Mouse (Mus musculus) heart, postnatal 0 days (tissue): ENCODE data around the gene Cd4. TPM values are rescaled to one million over a fixed set of nuclear protein-coding genes. Genes with fewer than 3 reads are reported as not detected.

Experiments
- ATAC-seq: fragments of 200-750 bp; cut with Nextera tagmentation; 2 replicates; pipeline ENCODE4 v1.8.0; 2017; ENCODE audit warnings: low read depth, moderate number of reproducible peaks, moderate library complexity; ENCODE audit not compliant: insufficient read depth
- DNase-seq: peaks from one replicate; pipeline ENCODE4 v3.0.0-alpha.2; 2016; ENCODE audit warnings: low spot score
- H3K27ac ChIP-seq: fragments of 300-500 bp; sonication (generic); 2 replicates; pipeline ENCODE4 v1.5.1; 2014; ENCODE audit warnings: low read depth, mild to moderate bottlenecking
- H3K27me3 ChIP-seq: fragments of 300-500 bp; sonication (generic); 2 replicates; pipeline ENCODE4 v1.6.1; 2014; ENCODE audit warnings: low read length, mixed read lengths; ENCODE audit not compliant: control insufficient read depth, insufficient read depth
- H3K36me3 ChIP-seq: fragments of 300-500 bp; sonication (generic); replicated peaks from 2 replicates; pipeline ENCODE4 v1.6.1; 2014; ENCODE audit warnings: low read length, mixed read lengths; ENCODE audit not compliant: control insufficient read depth, insufficient read depth
- H3K4me1 ChIP-seq: fragments of 300-500 bp; sonication (generic); 2 replicates; pipeline ENCODE4 v1.6.1; 2014; ENCODE audit warnings: antibody characterized with exemption; ENCODE audit not compliant: control insufficient read depth, insufficient read depth
- H3K4me2 ChIP-seq: fragments of 300-500 bp; sonication (generic); 2 replicates; pipeline ENCODE4 v1.6.1; 2014; ENCODE audit warnings: low read depth, mild to moderate bottlenecking, low read length, moderate library complexity
- H3K4me3 ChIP-seq: fragments of 300-500 bp; sonication (generic); 2 replicates; pipeline ENCODE4 v1.5.1; 2014; ENCODE audit warnings: low read depth, low read length
- H3K9ac ChIP-seq: fragments of 300-500 bp; sonication (generic); replicated peaks from 2 replicates; pipeline ENCODE4 v1.6.1; 2014; ENCODE audit warnings: low read depth, low read length, mixed read lengths
- H3K9me3 ChIP-seq: fragments of 300-500 bp; sonication (generic); replicated peaks from 2 replicates; pipeline ENCODE4 v1.6.1; 2016; ENCODE audit warnings: low read length; ENCODE audit not compliant: control insufficient read depth
- CTCF ChIP-seq: IDR thresholded peaks from 2 replicates; pipeline ENCODE4 v1.5.1; 2016; ENCODE audit warnings: antibody characterized with exemption, control low read depth, low read depth
- EP300 ChIP-seq: IDR thresholded peaks from 2 replicates; pipeline ENCODE4 v1.6.1; 2016; ENCODE audit warnings: antibody characterized with exemption, low read depth
- WGBS: fragments of 180-500 bp; shearing (Covaris S2); extraction: QIAGEN DNeasy Blood & Tissue Kit; methylation state at CpG from one replicate; pipeline ENCODE4 v1.1.7; 2014; 5-methylcytosine and 5-hydroxymethylcytosine counted together
- polyA plus RNA-seq: library from polyadenylated mRNA; unstranded; fragments of >200 nt; fragmentation: Nextera tagmentation; extraction: Ambion mirVana; gene quantifications from 2 replicates; pipeline ENCODE4 v1.2.1, GENCODE M21; 2015
- total RNA-seq: library from RNA; depleted of rRNA; stranded (reverse); fragments of >200 nt; gene quantifications from 2 replicates; pipeline ENCODE4 v1.2.3, GENCODE M21; 2014; ENCODE audit warnings: low replicate concordance

Gene Cd4
- total and polyA plus RNA-seq, 2 experiments from 2014 or later, result 0.10 TPM; not detected in 1

DNA sequence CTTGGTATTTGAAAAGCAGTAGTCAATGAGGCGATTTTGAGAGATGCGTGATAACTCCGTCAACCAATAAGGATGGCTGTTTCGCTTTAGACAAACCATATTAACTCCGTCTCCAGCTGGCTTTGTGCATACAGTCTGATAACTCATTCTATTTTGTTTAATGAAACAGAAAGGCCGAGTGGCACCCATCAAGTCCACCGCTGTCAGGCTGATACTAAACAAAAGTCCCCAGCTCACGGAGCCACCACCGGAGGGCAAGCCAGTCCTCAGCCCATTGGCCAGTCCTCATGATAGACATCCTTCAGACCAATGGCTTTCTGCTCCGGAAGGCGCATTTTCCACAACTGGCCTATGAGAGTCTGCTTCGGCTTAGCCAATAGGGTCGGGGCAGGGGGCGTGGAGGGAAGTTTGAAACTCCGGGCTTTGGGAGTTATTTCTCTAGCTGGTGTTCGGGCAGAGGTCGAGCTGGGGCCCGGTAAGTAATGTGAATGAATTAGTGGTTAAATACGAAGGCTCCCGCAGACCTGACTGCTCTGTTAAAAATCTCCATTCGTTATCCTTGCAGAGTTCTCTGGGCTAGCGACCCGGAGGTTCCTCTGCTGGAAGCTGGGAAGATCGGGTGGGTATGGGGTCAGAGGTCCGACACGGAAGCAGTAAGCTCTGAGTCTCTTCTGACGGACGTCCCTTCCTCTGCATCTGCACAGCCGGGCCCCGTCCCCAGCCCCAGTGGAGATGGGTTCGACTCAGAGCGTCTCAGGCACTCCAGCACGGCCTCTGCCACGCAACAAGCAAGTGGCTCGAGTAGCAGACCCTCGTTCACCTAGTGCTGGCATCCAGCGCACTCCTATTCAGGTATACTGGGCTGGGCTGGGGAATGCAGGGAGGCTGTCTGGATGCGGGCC lies 58.0 kb downstream of the Cd4 start:
- peak overlapping the region; percentile 92 for H3K4me2 ChIP-seq
- H3K27ac ChIP-seq, result peak overlapping the region; percentile 96
- H3K36me3 ChIP-seq, result peaks cover 42% of the 10 kb centered on the region
- peak overlapping the region; percentile 72 for H3K4me3 ChIP-seq
- ATAC-seq, result peak; percentile 81
- peaks cover 18% of the 10 kb centered on the region for H3K4me1 ChIP-seq
- TF ChIP-seq EP300 (peak; percentile 33; the same call in 1 of the 2 replicates), CTCF (no peak)
- under 1% methylated on average over 38 of the region's 38 CpGs for WGBS
- no peaks in the 10 kb centered on the region for H3K9me3 ChIP-seq
- no peaks in the 10 kb centered on the region for H3K27me3 ChIP-seq
- DNase-seq, result peak; percentile 98
- peak overlapping the region; percentile 73 for H3K9ac ChIP-seq

DNA sequence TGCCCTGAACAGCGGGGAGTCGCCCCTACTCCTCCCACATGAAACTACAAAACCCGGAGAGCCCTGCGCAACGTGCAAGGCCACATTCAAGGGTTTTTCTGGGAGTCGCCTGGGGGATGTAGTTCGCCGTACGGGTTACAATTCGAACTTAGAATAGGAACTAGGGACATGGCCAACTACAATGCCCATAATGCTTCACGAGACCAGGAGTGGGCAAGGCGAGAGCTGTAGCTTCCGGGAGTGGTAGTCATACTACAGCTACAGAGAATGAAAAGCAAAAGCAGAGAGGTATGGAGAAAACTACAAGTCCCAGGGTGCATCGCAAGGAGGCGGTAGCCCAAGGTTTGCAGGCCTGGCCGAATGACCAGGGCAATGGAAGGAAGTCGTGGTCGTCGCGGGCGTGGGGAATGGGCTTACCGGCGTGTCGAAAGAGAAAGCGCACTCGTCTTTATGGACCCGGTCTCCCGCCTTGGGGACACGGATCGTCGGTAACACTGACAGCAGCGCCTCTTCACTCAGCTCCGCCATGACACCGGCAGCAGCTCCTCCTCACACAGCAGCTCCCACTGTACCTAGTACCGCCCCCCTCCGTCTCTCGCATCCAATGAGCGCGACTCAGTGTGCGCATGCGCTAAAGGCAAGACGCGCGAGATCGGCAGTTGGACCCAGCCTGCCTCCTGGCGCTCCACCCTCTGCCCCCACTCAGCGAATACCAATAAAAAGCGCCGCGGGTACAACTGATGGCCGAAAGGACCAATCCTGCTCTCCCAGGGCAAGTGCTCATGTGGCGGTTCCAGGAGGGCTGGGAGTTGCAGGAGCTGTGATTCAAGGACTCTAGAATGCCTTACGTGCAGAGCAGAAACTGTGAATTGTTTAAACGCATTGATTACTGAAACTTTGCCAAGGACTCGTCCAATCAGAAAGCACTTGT lies 58.9 kb downstream of the Cd4 start, which contains the start of the genes Usp5 and Cdca3:
Gene Usp5 (minus strand): TSS at position 617 of the 931 bp plus-strand sequence.
Gene Cdca3 (plus strand): TSS at position 680 of the 931 bp plus-strand sequence.
- H3K9me3 ChIP-seq, result no peaks in the 10 kb centered on the region
- peaks cover 45% of the 10 kb centered on the region for H3K36me3 ChIP-seq
- H3K4me3 ChIP-seq, result peak within 1 kb of the TSS; percentile 72
- peak within 1 kb of the TSS; percentile 96 for H3K27ac ChIP-seq
- ATAC-seq, result peak; percentile 92
- under 1% methylated on average over 55 of the region's 55 CpGs for WGBS
- peaks cover 18% of the 10 kb centered on the region for H3K4me1 ChIP-seq
- 0 out of 2 replicates have a peak, but pooled peaks have one; percentile 17 for TF ChIP-seq EP300
- peak; percentile 1; the same call in 1 of the 2 replicates for TF ChIP-seq CTCF
- peak; percentile 100 for DNase-seq
- H3K4me2 ChIP-seq, result peak within 1 kb of the TSS; percentile 92
- H3K27me3 ChIP-seq, result no peaks in the 10 kb centered on the region
- peak within 1 kb of the TSS; percentile 73 for H3K9ac ChIP-seq

DNA sequence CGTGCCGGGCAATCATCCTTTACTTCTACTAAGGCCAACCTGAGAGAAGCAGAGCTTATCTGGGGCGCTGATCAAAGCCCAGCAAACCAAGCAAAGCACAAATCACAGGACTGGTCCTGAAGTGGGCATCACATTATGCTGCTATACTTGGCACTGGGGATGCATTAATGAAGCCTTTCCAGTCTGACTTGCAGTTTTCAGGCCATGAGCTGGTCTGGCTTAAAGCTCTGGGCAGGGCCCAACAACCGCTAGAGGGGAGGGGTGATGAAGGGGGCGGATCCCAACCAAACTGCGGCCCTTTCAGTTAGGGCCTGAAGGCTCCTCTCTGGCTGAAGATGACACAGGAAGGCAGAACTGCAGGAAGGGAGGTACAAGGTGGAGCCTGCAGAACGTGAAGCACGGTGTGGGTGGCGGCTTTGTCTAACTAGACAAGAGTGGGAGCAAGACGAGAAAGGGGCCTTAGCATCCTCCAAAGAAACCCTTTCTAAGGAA lies 59.9 kb downstream of the Cd4 start:
- H3K36me3 ChIP-seq, result peaks cover 51% of the 10 kb centered on the region
- H3K27ac ChIP-seq, result no peak overlapping the region
- peak; percentile 25 for DNase-seq

DNA sequence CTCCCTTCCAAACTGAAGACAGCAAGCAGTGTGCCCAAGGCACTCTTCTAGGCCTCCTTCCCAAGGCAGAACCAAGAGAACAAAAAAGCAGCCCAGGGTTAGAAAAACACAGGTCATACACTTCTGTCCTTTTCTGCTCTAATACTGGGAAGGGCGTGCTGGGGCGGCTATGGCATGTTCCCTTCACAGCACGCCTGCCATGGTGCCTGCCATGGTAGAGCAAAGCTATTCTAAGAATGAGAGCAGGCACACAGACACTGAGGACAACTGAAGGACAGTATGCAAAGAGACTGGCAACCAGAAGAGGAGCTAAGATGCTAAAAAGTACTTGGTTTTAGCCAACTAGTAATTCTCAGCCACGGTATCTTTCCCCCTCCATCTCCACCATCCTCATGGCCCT lies 66.0 kb downstream of the Cd4 start:
- peak; percentile 62 for ATAC-seq
- Histone ChIP-seq H3K27me3 (no peaks in the 10 kb centered on the region), H3K4me1 (no peaks in the 10 kb centered on the region), H3K27ac (peak overlapping the region; percentile 48), H3K9me3 (no peaks in the 10 kb centered on the region), H3K36me3 (peaks cover 93% of the 10 kb centered on the region), H3K4me2 (no peak overlapping the region), H3K9ac (no peak overlapping the region), H3K4me3 (no peak overlapping the region)
- 61% methylated on average over 4 of the region's 4 CpGs for WGBS
- peak; percentile 19 for DNase-seq
- TF ChIP-seq CTCF (no peak), EP300 (no peak)

More for the DNA sequence above, 59.9 kb downstream of the Cd4 start:
- ATAC-seq, result no peak
- Histone ChIP-seq H3K4me3 (peak overlapping the region; percentile 72), H3K27me3 (no peaks in the 10 kb centered on the region), H3K4me1 (peaks cover 18% of the 10 kb centered on the region), H3K9ac (peak overlapping the region; percentile 46), H3K9me3 (no peaks in the 10 kb centered on the region), H3K4me2 (peak overlapping the region; percentile 87)
- 22% methylated on average over 10 of the region's 10 CpGs for WGBS
- no peak; the same call in 1 of the 2 replicates for TF ChIP-seq CTCF
- no peak for TF ChIP-seq EP300

DNA sequence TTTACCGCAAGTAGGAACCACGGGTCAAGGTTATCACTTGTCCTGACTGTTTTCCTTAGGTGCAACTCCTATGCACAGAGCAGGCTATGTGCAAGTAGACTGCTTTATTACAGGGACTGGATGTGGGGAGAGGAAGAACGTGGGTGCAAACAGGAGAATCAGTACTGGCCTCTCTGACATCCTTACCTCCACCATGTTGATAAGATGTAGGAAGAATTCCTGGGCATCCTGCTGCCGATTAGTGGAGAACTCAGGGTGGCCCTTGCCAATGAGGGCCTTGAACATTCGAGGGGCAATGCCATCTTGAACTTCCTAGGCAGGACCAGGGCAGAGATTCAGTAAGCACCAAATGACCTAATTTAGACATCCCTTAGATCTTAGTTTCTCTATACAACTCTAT lies 67.1 kb downstream of the Cd4 start:
- no peak overlapping the region for H3K4me3 ChIP-seq
- H3K27me3 ChIP-seq, result no peaks in the 10 kb centered on the region
- H3K27ac ChIP-seq, result no peak overlapping the region
- no peak for ATAC-seq
- WGBS, result 87% methylated on average over 5 of the region's 5 CpGs
- no peak overlapping the region for H3K9ac ChIP-seq
- H3K4me1 ChIP-seq, result no peaks in the 10 kb centered on the region
- H3K36me3 ChIP-seq, result peaks cover 100% of the 10 kb centered on the region
- DNase-seq, result no peak
- TF ChIP-seq CTCF (no peak), EP300 (no peak)
- no peak overlapping the region for H3K4me2 ChIP-seq
- no peaks in the 10 kb centered on the region for H3K9me3 ChIP-seq
